Mouse (Mus musculus) lung, adult 2 months (tissue): ENCODE data around the gene Mei1.

Experiments used
- CTCF ChIP-seq: fragments of 200-500 bp; IDR thresholded peaks from 2 replicates; pipeline ENCODE4 v1.5.1; 2011; ENCODE audit warnings: mild to moderate bottlenecking, low read length, control low read depth; ENCODE audit not compliant: insufficient read depth
- POLR2A ChIP-seq: fragments of 200-500 bp; IDR thresholded peaks from 2 replicates; pipeline ENCODE4 v1.6.1; 2011; ENCODE audit warnings: low read depth, mild to moderate bottlenecking, control low read depth, low read length, borderline replicate concordance; ENCODE audit errors: extremely low read depth

- TF ChIP-seq CTCF, result no peak
- no peak for TF ChIP-seq POLR2A
Observed at GRCm38 (mm10) chr15:82069898-82070297, at the start of gene Mei1.
